Mouse (Mus musculus) liver, embryonic 16.5 days (tissue): ENCODE data around the gene Dctpp1. TPM values are rescaled to one million over a fixed set of nuclear protein-coding genes. Genes with fewer than 3 reads are reported as not detected.

Source experiments
- ATAC-seq: fragments of 200-750 bp; cut with Nextera tagmentation; 2 replicates; pipeline ENCODE4 v1.8.0; 2017; ENCODE audit warnings: low read depth, mild to moderate bottlenecking, moderate number of reproducible peaks, moderate library complexity
- H3K27ac ChIP-seq: fragments of 300-500 bp; sonication (generic); 2 replicates; pipeline ENCODE4 v1.5.1; 2014; ENCODE audit warnings: mild to moderate bottlenecking, low read length
- H3K27me3 ChIP-seq: fragments of 300-500 bp; sonication (generic); 2 replicates; pipeline ENCODE4 v1.6.1; 2014; ENCODE audit warnings: low read depth, low read length, mixed read lengths; ENCODE audit not compliant: control insufficient read depth, insufficient read depth
- H3K36me3 ChIP-seq: fragments of 300-500 bp; sonication (generic); 2 replicates; pipeline ENCODE4 v1.6.1; 2014; ENCODE audit warnings: mild to moderate bottlenecking; ENCODE audit not compliant: control insufficient read depth, insufficient read depth
- H3K4me1 ChIP-seq: fragments of 300-500 bp; sonication (generic); 2 replicates; pipeline ENCODE4 v1.6.1; 2014; ENCODE audit warnings: low read depth, low read length, mixed read lengths; ENCODE audit not compliant: control insufficient read depth
- H3K4me2 ChIP-seq: fragments of 300-500 bp; sonication (generic); 2 replicates; pipeline ENCODE4 v1.6.1; 2014; ENCODE audit warnings: low read depth, low read length, mixed read lengths
- H3K4me3 ChIP-seq: fragments of 300-500 bp; sonication (generic); 2 replicates; pipeline ENCODE4 v1.5.1; 2014; ENCODE audit warnings: low read depth, mild to moderate bottlenecking, low read length
- H3K9ac ChIP-seq: fragments of 300-500 bp; sonication (generic); 2 replicates; pipeline ENCODE4 v1.6.1; 2014; ENCODE audit warnings: low read depth, low read length
- H3K9me3 ChIP-seq: fragments of 300-500 bp; sonication (generic); replicated peaks from 2 replicates; pipeline ENCODE4 v1.6.1; 2016; ENCODE audit warnings: low read length; ENCODE audit not compliant: control insufficient read depth
- WGBS: fragments of 180-500 bp; shearing (Covaris S2); extraction: QIAGEN DNeasy Blood & Tissue Kit; methylation state at CpG from one replicate; pipeline ENCODE4 v1.1.7; 2014; ENCODE audit not compliant: insufficient replicate concordance; 5-methylcytosine and 5-hydroxymethylcytosine counted together
- polyA plus RNA-seq: library from polyadenylated mRNA; unstranded; fragments of >200 nt; fragmentation: Nextera tagmentation; extraction: Ambion mirVana; gene quantifications from 2 replicates; pipeline ENCODE4 v1.2.1, GENCODE M21; 2015

Dctpp1 gene
- polyA plus RNA-seq, 1 experiment from 2014 or later, result 79.8 TPM

DNA sequence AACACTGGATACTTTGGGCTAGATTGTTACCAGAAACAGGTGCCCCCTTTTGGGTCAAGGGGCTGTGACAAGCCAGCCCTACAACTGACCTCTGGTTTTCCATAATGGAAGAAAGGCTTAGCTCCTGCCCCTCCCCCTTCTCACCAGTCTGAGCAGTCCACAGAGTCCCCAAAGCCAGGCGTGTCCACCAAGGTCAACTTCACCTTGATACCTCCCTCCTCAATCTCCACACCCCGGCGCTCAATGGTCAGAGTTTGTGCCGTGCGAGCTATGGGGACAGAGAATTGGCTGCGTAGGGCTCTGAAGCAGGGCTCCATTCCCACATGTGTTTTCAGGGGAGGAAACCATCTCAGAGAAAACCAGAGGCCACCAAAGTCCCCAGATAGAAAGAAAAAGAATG, 43.0 kb downstream of the Dctpp1 start:
- H3K4me3 ChIP-seq, result peak overlapping the region; percentile 28
- peak overlapping the region; percentile 55 for H3K9ac ChIP-seq
- no peaks in the 10 kb centered on the region for H3K36me3 ChIP-seq
- H3K4me2 ChIP-seq, result peak overlapping the region; percentile 46
- 68% methylated on average over 6 of the region's 6 CpGs for WGBS
- H3K27me3 ChIP-seq, result no peaks in the 10 kb centered on the region
- H3K9me3 ChIP-seq, result no peaks in the 10 kb centered on the region
- H3K27ac ChIP-seq, result peak overlapping the region; percentile 90
- ATAC-seq, result no peak
- H3K4me1 ChIP-seq, result peaks cover 38% of the 10 kb centered on the region

DNA sequence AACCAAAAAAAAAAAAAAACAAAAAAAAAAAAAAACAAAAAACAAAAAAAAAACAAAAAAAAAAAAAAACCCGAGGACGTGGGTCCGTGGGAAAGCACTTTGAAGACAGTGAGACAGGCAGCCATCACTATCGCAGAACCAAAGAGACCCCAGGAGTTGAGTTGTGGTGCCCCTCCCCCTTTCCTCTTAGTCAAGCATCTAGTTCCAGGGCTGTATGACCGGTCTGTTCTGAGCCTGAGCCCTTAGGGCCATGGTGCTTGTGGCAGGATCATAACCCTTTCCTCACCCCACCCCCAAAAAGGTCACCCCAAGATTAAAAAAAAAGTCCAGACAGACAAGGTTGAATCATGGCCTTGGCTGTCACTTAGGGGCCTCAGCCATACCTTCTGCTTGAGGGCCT, 44.2 kb downstream of the Dctpp1 start:
- Histone ChIP-seq H3K4me1 (peaks cover 38% of the 10 kb centered on the region), H3K9ac (no peak overlapping the region), H3K27me3 (no peaks in the 10 kb centered on the region), H3K27ac (no peak overlapping the region), H3K4me2 (no peak overlapping the region), H3K4me3 (no peak overlapping the region), H3K9me3 (no peaks in the 10 kb centered on the region), H3K36me3 (no peaks in the 10 kb centered on the region)
- 72% methylated on average over 5 of the region's 5 CpGs for WGBS
- ATAC-seq, result no peak

DNA sequence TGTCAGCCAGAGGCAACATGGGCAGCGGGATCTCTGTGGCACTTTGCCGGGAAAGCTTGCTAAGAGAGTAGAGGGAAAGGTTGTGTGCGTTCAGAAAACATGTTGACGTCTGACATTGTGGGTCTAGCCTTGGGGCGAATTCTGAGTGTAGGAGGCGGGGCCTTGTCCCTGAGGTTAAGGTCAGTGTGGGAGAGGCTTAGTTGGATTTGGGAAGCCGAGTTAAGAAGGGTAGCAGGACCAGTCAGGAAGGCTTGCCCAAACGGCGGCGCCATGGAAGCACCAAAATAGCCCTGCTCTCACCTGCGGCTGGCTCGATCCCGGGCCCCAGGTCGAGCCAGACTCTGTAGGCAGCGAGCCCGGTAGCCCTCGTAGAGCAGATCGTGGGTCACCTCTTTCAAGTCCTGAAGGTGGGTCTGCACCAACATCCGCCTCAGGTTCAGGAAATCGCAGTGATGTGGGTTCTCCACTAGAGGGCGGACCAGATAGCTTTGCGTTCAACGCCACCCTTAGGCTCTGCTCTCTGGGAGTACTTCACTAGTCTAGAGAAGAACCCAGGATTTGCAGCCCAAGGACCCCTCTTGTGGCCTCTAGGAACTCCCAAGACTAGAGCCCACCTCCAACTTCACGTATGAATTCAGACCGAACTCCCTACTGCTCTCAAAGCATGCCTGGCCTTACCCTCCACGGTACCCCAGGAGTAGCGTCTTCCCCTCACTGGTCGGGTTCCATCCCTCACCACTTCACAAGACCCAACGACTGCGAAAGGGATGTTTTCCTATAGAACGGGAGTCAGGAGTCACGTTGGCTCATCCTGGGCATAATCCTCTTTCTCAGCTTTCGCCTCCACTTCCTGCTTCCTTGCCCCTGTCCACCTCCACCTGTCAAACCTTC, 45.3 kb downstream of the Dctpp1 start:
- Histone ChIP-seq H3K9me3 (no peaks in the 10 kb centered on the region), H3K9ac (peak overlapping the region; percentile 45), H3K4me3 (peak overlapping the region; percentile 37), H3K27me3 (no peaks in the 10 kb centered on the region), H3K4me2 (peak overlapping the region; percentile 52), H3K27ac (peak overlapping the region; percentile 8; the same call in 1 of the 2 replicates), H3K36me3 (no peaks in the 10 kb centered on the region), H3K4me1 (peaks cover 42% of the 10 kb centered on the region)
- peak; percentile 22; the same call in 1 of the 2 replicates for ATAC-seq
- WGBS, result 29% methylated on average over 33 of the region's 33 CpGs

DNA sequence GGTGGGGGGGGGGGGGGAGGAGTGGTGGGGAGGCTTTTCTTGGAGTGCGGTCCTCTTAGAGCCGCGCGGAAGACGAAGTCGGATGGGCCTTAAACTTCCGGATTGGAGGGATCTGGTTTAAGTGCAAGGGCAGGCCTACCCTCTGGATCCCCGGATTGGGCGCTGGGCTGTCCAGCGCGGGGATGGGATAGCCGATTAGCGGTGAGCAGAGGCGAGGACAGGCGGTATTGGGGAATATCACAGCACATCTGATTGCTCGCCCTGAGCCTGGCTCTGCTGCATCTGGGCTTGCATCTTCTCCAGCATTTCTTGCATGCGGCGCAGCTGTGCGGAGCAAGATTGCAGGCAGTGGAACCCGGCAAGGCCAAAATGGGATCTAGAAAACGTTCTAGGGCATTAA, 46.0 kb downstream of the Dctpp1 start:
- no peak overlapping the region for H3K27ac ChIP-seq
- no peaks in the 10 kb centered on the region for H3K36me3 ChIP-seq
- H3K4me2 ChIP-seq, result no peak overlapping the region
- H3K4me3 ChIP-seq, result no peak overlapping the region
- ATAC-seq, result no peak
- 74% methylated on average over 21 of the region's 21 CpGs for WGBS
- no peaks in the 10 kb centered on the region for H3K27me3 ChIP-seq
- H3K9me3 ChIP-seq, result no peaks in the 10 kb centered on the region
- no peak overlapping the region for H3K9ac ChIP-seq
- H3K4me1 ChIP-seq, result peaks cover 49% of the 10 kb centered on the region

DNA sequence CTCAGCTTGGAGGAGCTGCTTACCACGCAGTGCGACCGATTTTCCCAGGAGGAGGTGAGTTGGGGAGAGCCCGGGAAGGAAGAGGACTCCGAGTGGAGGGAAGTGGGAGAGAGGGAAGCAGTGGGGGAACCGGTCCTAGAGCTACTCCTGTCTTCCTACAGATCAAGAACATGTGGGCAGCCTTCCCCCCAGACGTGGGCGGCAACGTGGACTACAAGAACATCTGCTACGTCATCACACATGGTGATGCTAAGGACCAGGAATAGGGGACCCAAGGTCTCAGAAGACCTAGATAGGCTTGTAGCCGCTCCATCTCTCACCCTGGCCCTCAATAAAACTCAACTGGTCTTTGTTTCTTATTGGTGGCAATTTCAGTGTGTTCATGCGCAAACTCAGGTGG, 46.6 kb downstream of the Dctpp1 start:
- H3K4me2 ChIP-seq, result no peak overlapping the region
- H3K27ac ChIP-seq, result no peak overlapping the region
- H3K9me3 ChIP-seq, result no peaks in the 10 kb centered on the region
- no peaks in the 10 kb centered on the region for H3K36me3 ChIP-seq
- no peak for ATAC-seq
- H3K9ac ChIP-seq, result no peak overlapping the region
- H3K4me3 ChIP-seq, result no peak overlapping the region
- H3K4me1 ChIP-seq, result peaks cover 46% of the 10 kb centered on the region
- 64% methylated on average over 12 of the region's 12 CpGs for WGBS
- H3K27me3 ChIP-seq, result no peaks in the 10 kb centered on the region

DNA sequence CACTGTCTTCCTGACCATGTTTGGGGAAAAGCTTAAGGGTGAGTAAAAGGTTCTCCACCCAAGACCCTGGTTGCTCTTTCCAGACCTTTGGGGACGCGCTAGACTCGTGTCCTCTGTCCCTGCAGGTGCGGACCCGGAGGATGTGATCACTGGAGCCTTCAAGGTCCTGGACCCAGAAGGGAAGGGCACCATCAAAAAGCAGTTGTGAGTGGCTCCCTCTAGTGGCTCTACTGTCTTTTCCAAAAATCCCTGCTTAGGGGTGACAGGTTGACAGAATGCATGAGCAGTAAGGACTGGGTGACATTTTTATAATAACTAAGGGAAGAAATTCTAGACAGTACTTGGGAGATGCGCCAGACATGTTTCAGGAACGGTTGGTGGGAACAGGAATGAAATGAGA, 47.0 kb downstream of the Dctpp1 start:
- H3K27me3 ChIP-seq, result no peaks in the 10 kb centered on the region
- no peak overlapping the region for H3K4me3 ChIP-seq
- H3K27ac ChIP-seq, result no peak overlapping the region
- H3K9me3 ChIP-seq, result no peaks in the 10 kb centered on the region
- no peak for ATAC-seq
- no peak overlapping the region for H3K4me2 ChIP-seq
- H3K36me3 ChIP-seq, result no peaks in the 10 kb centered on the region
- H3K9ac ChIP-seq, result no peak overlapping the region
- peaks cover 41% of the 10 kb centered on the region for H3K4me1 ChIP-seq
- 30% methylated on average over 7 of the region's 7 CpGs for WGBS

DNA sequence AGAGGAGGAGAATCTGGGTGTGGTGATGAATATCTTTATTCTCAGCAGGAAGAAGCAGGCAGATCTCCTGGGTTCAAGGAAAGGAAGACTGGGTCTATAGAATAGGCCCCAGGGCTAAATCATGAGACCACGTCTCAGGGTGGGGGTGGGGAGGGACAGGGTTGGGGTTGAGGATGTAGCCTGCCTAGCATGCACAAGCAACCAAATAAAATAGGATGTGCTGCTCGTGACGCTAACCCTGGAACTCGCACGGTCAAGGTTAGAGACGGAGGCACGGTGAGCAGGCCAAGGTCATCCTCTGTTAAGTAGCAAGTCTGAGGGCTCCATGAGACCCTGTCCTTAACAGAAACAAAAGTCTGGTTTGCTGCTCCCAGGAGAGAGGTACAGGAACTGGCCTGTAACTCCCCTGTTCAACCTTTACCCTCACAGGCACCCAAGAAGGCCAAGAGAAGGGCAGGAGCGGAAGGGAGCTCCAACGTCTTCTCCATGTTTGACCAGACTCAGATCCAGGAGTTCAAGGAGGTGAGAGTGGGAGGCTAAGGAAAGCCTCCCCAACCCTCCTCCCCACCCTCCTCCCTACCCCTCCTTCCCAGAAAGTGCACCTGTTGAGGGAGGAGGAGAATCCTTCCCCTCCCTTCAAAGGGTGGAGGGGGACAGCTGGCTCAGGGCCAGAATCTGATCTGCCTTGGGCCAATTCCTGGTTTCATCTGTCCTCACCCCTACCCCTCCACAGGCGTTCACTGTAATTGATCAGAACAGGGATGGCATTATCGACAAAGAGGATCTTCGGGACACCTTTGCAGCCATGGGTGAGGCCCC, 47.9 kb downstream of the Dctpp1 start:
- no peak overlapping the region for H3K9ac ChIP-seq
- no peaks in the 10 kb centered on the region for H3K27me3 ChIP-seq
- H3K4me2 ChIP-seq, result no peak overlapping the region
- H3K4me1 ChIP-seq, result peaks cover 33% of the 10 kb centered on the region
- ATAC-seq, result no peak
- H3K9me3 ChIP-seq, result no peaks in the 10 kb centered on the region
- no peak overlapping the region for H3K27ac ChIP-seq
- 78% methylated on average over 12 of the region's 12 CpGs for WGBS
- no peak overlapping the region for H3K4me3 ChIP-seq
- no peaks in the 10 kb centered on the region for H3K36me3 ChIP-seq

DNA sequence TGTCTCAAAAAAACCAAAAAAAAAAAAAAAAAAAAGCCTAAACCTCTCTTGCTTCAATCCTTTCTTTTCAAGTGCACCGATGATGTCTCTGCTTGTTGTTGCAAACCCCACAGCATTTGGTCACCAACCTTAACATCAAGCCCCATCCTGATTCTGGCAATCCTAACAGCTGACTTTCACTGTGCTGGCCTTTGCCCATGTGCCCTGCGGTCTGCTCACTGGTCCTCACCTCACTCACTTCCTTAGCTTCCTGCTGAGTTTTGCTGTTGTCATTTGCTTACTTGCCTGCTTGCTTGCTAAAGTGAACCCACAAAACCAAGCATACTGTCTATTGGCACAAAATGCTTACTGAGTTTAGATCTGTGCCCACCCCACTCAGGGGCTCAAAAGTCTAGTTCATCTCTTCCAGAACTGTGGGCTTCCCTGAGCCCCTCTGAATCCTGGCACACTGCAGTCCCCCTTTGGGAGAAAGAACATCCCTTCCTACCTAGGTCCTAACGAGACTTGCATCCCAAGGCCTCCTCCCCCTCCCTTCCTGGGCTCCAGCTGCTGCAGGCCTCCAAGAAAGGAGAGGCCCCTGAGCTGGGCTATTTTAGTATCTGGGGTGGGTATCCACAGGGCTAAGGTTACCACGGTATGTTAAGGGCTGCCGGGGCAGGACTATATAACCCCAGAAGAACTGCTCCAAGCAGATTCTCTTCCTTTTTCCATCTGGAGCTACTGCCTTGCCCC, 49.3 kb downstream of the Dctpp1 start:
- H3K4me3 ChIP-seq, result no peak overlapping the region
- H3K4me2 ChIP-seq, result no peak overlapping the region
- H3K36me3 ChIP-seq, result no peaks in the 10 kb centered on the region
- peaks cover 29% of the 10 kb centered on the region for H3K4me1 ChIP-seq
- H3K9ac ChIP-seq, result no peak overlapping the region
- H3K9me3 ChIP-seq, result no peaks in the 10 kb centered on the region
- H3K27me3 ChIP-seq, result no peaks in the 10 kb centered on the region
- no peak for ATAC-seq
- 0 out of 2 replicates have a peak overlapping the region, but pooled peaks have one; percentile 13 for H3K27ac ChIP-seq
- WGBS, result 68% methylated on average over 5 of the region's 5 CpGs
